Mouse (Mus musculus) Muller cell, postnatal 12 days (primary cell): ENCODE results near the gene Afg3l1.
"Not testable (repeated sequence)": the region's sequence is repeated elsewhere in the genome, so short reads cannot be mapped to it uniquely, and the experiment has no call there.

Experiments
- DNase-seq: peaks from one replicate; pipeline ENCODE4 v3.0.0-alpha.2; 2015; ENCODE audit errors: inconsistent ontology term

Afg3l1 gene

DNA sequence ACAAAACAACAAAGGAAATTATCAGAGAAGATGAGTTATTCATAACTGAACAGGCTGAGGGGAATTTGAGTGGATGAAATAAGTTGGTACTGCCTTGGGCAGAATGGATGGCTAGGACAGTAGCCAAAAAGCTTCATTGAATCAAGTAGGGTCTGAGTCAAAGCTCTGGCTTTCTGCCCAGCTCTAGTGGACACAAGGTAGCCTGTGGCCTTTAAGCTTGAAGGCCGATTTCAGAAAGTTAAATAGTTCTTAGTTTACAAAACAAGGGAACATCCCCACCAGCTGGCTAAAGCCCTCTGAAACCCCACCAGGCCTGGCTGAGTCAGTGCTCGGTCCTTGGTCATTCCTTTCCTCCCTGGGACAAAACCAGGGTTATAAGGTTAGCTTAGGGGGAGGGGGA, 38.9 kb downstream of the Afg3l1 start:
- peak; percentile 90 for DNase-seq

DNA sequence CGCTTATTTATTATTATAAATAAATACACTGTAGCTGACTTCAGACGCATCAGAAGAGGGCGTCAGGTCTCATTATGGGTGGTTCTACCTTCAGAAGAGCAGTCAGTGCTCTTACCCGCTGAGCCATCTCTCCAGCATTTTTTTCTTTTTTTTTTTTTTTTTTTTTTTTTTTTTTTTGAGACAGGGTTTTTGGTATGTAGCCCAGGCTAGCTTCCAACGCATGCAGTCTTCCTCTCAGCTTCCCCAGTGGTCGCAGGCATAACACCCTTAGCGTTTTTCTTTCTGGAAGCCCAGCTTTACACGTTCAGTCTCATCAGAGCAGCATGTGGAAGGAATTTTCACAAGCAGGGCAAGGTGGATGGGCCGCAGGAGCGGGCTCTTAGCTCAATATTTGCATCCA, 40.5 kb downstream of the Afg3l1 start:
- DNase-seq = peak; percentile 35

DNA sequence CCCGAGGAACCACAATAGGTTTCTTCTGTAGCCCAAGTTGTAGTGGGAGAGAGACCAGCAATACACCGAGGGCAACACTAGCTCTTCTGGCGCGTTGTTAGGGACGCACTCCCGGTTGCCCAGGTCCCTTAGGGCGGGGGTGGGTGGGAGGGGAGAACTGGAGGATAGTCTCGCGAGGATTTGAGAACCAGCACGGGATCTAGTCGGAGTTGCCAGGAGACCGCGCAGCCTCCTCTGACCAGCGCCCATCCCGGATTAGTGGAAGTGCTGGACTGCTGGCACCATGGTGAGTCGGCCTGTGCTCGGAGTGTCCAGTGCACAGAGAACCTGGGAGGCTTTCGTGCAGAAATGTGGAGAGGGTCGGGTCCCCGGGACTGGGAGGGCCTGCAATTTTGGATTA, 41.0 kb downstream of the Afg3l1 start, which contains the start of gene Gas8:
Gene Gas8, plus strand, starts transcription at position 168 of the 400 bp plus-strand sequence.
- peak; percentile 96 for DNase-seq

DNA sequence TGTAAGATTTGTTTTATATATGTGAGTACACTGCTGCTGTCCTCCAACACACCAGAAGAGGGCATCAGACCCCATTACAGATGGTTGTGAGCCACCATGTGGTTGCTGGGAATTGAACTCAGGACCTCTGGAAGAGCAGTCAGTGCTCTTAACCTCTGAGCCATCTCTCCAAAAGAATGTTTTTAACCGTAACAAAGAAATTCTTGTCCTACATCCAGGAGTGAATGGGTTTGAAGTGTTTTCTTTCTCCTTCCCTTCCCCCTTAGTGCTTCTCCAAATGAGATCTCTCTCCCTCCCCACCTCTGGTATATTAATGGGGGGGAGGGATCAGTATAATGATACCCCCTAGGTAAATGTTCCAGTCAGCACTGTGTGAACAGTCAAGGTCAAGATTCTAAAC, 42.3 kb downstream of the Afg3l1 start:
- not testable (repeated sequence) for DNase-seq

DNA sequence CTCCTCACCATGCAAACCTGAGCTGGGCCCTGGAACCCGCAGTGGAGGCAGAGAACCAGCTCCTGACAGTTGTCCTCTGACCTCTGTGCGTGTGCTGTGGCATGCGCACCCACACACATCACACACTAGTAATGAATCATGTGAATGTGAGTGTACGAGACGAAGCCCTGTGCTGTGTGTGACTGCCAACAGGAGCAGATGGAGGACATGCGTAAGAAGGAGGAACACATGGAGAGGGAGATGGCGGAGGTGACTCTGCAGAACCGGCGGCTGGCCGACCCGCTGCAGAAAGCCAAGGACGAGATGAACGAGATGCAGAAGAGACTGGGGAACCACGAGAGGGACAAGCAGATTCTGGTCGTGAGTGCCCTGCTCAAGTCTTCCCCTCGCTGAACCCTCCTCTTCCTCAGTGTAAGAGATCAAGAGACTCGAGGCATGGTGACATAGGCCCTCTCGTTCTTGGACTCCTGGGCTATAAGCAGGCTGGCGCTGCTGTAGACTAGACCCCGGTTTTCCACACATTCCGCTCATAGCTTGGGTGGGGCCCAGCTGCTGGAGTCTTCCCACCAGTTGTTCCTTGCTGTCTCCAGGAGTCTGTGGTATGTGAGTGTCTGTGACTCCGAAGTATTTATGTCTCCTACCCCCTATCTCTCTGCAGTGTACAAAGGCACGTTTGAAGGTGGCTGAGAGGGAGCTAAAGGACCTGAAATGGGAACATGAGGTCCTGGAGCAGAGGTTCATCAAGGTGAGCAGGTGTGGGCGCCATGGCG, 50.2 kb downstream of the Afg3l1 start:
- no peak for DNase-seq

DNA sequence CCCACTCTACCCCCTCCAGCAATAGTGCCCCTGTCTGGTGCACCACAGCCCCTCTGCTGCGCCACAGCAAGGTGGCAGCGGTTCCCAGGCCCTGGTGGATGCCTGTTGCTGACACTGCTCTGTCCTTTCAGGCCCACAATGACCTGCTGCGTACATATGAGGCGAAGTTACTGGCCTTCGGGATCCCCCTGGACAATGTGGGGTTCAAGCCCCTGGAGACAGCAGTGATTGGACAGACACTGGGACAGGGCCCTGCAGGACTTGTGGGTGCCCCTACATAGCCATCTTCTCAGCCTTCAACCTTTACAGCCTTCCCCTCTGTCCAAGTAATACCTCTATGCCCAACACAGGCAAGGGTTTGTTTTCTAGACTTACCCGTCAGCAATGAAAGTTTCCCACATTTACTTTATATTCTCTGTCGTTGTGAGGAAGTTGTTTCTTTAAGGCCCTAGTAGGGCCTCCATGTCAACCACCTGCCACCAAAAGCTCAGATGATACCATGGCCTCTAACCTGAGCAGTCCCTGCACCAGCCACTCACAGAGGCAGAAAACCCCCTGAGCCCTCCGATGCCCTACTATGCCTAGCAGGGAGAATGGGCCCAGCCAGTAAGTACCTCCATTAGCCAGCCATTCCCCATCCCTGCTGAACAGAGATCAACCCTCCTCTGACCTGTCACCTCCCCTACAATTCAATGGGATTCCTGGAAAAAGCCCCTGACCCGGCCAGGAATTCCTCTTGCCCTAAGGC, 58.7 kb downstream of the Afg3l1 start:
- no peak for DNase-seq

DNA sequence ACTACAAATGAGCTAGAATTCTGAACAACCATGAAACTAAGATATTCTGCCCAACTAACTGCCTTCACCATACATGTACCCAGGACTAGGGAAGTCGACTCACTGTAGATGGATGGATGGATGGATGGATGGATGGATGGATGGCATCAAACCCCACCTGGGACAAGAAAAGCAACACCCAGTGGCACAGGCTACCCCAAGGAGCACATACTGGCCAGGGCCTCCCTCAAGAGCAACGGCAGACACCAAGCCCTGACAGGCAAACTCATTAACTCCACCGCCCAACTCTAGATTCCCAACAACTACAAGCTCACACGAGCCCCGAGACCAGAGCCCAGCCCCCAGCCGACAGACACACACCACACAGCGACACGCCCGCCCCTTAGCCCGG, 59.3 kb downstream of the Afg3l1 start:
- no peak for DNase-seq

DNA sequence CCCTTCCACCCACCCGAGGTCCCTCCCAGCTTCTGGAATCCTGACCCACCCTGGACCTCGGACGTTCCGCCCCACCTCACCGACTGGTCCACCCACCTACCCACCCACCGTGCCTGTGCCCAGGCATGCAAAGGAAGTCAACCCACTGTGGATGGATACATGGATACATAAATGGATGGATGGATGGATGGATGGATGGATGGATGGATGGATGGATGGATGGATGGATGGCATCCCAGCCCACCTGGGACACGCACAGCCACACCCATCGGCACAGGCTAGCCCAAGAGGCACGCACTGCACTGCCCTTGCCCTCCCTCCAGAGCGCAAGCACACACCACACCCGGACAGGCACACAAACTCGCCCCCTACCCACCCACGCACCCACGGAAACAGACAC, 59.9 kb downstream of the Afg3l1 start:
- DNase-seq = not testable (repeated sequence)
